Mouse (Mus musculus) large intestine, adult 2 months (tissue): ENCODE results near the gene H2-Ob. TPM values are rescaled to one million over a fixed set of nuclear protein-coding genes. Genes with fewer than 3 reads are reported as not detected.

ENCODE experiments used
- DNase-seq: peaks from one replicate; pipeline ENCODE4 v3.0.0-alpha.2; 2012; ENCODE audit warnings: low read depth, low spot score
- WGBS: fragments of 180-500 bp; shearing (Covaris S2); methylation state at CpG from one replicate; pipeline ENCODE4 v1.1.7; 2018; 5-methylcytosine and 5-hydroxymethylcytosine counted together
- polyA plus RNA-seq: library from polyadenylated mRNA; depleted of rRNA; stranded (reverse); fragments of >200 nt; gene quantifications from 2 replicates; pipeline ENCODE4 v1.2.3, GENCODE M21; 2012; rRNA removed

The H2-Ob gene
- polyA plus RNA-seq = 25.1 and 30.6 TPM in 2 replicates

DNA sequence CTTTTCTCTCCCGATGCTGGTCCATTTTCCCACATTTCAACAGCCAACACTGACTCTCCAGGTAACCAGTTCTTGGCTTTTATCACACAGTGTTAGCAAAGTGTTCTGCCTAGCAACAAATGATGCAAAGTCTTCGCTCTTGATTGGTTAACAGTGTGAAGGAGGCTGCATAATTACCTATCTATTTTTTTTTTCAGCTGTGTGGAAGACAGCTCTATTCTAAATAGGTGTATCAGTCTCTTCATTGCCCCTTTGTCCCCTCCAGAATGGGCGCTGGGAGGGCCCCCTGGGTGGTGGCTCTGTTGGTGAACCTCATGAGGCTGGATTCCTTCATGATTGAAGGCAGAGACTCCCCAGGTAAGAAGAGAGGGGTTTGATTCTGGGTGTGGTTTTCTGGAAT lies at the start of gene H2-Ob:
H2-Ob (plus strand) TSS at position 198 of the 400 bp plus-strand sequence.
- DNase-seq = no peak
- WGBS = 50% methylated on average over 3 of the region's 3 CpGs

DNA sequence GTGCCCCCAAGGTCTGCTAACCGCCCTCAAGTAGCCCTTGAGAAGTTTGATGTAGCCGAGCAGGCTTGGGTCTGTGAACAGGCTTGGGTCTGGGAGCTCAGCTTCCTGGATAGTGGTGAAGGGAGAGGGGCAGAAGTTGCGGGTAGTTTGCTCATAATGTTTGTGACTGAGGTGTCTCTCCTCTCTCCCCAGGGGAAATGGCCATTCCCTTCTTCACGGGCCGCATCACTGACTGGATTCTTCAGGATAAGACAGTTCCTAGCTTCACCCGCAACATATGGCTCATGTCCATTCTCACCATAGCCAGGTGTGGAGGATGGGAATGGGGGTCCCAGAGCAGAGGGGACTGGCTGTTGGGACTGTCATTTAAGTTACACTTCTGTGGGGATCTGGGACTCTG lies 49.7 kb upstream of the H2-Ob start:
- 83% methylated on average over 6 of the region's 6 CpGs for WGBS

DNA sequence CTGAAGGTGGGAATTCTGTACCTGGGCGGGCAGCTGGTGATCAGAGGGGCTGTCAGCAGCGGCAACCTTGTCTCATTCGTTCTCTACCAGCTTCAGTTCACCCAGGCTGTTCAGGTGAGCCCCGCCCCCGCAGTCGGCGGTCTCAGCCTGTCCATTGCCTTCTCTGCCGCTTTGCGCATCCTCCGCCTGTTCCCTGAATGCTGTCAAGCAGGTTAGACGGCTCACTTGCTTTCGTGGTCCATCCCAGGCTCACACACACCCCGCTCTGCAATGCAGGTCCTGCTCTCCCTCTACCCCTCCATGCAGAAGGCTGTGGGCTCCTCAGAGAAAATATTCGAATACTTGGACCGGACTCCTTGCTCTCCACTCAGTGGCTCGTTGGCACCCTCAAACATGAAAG lies 45.9 kb upstream of the H2-Ob start:
- WGBS = 40% methylated on average over 16 of the region's 16 CpGs
- DNase-seq = no peak

More for the DNA sequence above, 49.7 kb upstream of the H2-Ob start:
- DNase-seq = no peak

DNA sequence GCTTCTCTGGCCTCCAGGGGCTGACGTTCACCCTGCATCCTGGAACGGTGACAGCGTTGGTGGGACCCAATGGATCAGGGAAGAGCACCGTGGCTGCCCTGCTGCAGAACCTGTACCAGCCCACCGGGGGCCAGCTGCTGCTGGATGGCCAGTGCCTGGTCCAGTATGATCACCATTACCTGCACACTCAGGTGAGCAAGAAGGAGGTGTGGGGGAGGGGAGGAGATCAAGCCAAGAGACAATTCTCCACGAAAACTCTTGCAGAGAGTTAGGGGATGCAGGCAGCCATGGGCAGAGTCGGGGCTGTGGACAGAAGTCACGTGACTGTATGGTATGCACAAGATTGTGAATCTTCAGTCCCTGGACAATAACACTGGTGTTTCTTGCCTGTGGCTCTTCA lies 45.2 kb upstream of the H2-Ob start:
- WGBS = 71% methylated on average over 8 of the region's 8 CpGs
- no peak for DNase-seq

DNA sequence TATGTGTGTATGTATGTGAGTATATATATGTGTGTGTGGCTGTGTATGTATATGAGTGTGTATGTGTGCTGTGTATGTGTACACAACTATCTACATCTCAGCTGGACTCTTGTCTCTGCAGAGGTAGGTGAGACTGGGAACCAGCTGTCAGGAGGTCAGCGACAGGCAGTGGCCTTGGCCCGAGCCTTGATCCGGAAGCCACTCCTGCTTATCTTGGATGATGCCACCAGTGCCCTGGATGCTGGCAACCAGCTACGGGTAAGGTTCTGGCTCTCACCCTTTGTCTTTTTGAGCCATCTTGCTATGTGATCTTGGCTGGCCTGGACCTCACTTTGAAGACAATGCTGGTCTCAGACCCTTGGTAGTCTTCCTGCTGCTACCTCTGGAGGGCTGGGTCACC lies 44.0 kb upstream of the H2-Ob start:
- 97% methylated on average over 4 of the region's 4 CpGs for WGBS
- no peak for DNase-seq

- WGBS = 86% methylated on average over 12 of the region's 12 CpGs
These were observed 42.2 kb upstream of the H2-Ob start for GRCm38 (mm10) chr17:34196491-34196890.

GRCm38 (mm10) chr17:34196941-34197894 lies 41.5 kb upstream of the H2-Ob start, which contains the start of gene Psmb8:
Psmb8 (plus strand) TSS chr17:34197721.
- 15% methylated on average over 41 of the region's 41 CpGs for WGBS
- peak; percentile 88 for DNase-seq

More at GRCm38 (mm10) chr17:34196491-34196890, 42.2 kb upstream of the H2-Ob start:
- no peak for DNase-seq

- WGBS = 2% methylated on average over 32 of the region's 32 CpGs
- no peak for DNase-seq
These were observed 40.7 kb upstream of the H2-Ob start for GRCm38 (mm10) chr17:34197904-34198520.

GRCm38 (mm10) chr17:34198521-34198912 lies 40.2 kb upstream of the H2-Ob start:
- WGBS = 17% methylated on average over 11 of the region's 11 CpGs

DNA sequence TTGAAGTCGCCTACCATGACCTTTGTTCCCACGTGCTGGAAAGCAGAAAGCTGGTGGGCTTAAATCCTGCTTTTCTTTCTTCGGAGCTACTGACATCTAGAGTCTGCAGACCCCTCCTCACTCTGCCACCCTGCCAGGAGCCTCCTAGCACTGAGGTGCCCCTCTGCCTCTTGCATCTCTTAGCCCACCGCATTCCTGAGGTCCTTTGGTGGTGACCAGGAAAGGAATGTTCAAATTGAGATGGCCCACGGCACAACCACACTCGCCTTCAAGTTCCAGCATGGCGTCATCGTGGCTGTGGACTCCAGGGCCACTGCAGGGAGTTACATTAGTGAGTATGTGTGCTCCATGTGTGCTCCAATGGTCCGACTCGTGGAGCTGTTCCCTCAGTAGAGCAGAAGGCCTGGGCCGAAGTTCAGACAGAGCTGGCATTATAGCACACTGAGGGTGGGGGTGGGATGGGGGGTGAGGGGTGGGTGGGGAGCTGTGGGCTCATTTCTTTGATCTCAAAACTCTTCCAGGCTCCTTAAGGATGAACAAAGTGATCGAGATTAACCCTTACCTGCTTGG lies 39.6 kb upstream of the H2-Ob start:
- WGBS = 81% methylated on average over 12 of the region's 12 CpGs

More at GRCm38 (mm10) chr17:34198521-34198912, 40.2 kb upstream of the H2-Ob start:
- DNase-seq = no peak

DNA sequence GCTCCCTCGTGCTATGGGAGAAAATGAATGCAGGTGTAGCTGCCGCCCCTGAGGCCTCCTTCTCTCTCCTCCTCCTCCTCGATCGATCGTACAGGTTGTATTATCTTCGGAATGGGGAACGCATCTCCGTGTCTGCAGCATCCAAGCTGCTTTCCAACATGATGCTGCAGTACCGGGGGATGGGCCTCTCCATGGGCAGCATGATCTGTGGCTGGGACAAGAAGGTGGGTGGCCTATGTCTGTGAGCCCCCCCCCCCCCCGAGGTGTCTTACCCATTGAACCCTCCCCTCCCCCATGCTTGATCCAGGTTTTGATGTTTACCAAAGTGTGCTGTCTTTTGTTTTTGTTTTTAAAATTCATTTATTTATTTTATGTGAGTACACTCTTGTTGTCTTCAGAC lies 38.7 kb upstream of the H2-Ob start:
- WGBS = 91% methylated on average over 10 of the region's 10 CpGs
- no peak for DNase-seq

More for the DNA sequence above, 39.6 kb upstream of the H2-Ob start:
- no peak for DNase-seq

DNA sequence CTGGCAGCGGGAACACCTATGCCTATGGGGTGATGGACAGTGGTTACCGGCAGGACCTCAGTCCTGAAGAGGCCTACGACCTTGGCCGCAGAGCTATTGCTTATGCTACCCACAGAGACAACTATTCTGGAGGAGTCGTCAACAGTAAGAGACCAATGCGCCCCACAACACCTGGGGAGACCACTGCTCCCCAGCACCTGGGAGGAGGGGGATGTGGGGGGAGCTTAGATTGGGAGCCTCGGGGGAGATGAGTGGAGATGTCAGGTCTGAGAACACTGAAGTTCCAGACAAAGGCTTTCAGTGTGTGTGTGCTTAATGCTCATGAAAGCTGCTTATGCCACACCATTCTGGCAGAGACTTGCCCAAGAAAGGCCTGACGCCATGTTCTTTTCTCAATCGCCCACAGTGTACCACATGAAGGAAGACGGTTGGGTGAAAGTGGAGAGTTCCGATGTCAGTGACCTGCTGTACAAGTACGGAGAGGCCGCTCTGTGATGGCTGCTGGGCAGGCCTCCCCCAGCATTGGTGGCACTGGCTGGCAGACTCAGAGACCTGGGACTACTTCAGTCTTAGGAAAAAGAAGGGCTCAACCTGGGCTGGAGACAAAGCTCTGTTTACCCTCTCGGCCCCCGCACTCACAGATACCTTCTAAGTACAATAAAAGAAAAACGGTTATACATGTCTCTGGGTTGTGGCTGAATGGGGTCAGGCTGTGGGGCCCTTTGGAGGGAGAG lies 37.8 kb upstream of the H2-Ob start:
- WGBS = 82% methylated on average over 16 of the region's 16 CpGs
- no peak for DNase-seq

DNA sequence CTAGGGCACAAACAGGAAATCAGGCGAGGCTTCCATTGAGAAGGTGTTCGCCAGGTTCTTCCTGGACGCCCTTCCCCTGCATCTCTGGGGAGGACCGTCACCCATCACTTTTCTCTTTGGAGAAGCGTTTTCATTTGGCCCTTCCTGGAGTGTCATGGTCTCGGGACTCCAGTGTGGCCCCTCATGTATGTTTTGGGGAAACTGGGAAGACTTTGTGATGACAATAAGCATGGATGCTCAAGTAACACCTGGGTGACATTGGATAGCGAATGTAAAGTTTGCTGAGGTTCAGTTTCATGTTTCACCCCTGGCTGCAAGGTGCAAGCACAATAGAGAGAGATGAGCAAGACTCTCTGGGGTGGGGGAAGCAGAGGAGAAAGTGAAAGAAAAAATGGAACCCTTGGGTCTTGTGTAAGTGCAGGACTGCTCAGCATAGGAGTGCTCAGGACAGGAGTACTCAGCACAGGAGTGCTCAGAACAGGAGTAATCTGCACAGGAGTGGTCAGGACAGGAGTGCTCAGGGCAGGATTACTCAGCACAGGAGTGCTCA lies 37.1 kb upstream of the H2-Ob start:
- 76% methylated on average over 7 of the region's 7 CpGs for WGBS
- no peak for DNase-seq

DNA sequence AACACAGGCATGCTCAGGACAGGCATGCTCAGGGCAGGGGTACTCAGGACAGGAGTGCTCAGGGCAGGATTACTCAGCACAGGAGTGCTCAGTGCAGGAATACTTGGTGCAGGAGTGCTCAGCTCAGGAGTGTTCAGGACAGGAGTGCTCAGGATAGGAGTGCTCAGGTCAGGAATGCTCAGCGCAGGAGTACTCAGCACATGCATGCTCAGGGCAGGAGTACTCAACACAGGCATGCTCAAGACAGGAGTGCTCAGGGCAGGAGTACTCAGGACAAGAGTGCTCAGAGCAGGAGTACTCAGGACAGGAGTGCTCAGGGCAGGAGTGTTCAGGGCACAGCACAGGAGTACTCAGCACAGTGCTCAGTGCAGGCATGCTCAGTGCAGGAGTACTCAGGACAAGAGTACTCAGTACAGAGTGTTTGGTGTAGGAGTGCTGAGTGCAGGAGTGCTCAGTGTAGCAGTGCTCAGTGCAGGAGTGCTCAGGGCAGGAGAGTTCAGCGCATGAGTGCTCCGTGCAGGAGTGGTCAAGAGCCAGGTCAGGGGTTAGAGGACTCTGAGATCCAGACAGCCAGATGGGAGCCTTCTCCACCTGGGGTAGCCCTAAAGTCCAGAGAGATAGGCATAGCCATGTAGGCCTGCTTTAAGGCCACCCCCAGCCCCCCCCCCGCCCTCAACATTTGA lies 35.8 kb upstream of the H2-Ob start:
- 93% methylated on average over 4 of the region's 4 CpGs for WGBS
- no peak for DNase-seq

DNA sequence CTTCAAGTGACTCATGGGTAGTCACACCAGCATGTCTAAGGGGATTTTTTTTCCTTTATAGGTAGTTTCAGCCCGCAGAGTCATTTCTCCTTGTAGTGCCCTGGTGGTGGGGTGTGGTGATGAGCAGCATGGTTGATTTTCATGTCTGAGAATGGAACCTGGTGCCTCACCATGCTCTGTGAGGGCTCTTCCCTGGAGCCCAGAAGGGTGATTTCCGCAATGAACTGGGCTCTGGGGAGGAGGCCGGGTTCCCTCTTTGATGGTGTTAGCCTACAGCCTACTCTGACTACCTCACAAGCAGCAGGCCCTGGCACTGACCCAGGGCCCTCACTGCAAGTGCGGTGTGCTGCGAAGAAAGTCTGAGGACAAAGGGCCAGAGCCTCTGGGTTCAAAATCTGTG lies 35.3 kb upstream of the H2-Ob start, which contains the start of gene Tap2:
Tap2 (plus strand) TSS at position 84 of the 400 bp plus-strand sequence.
- no peak for DNase-seq
- WGBS = 79% methylated on average over 5 of the region's 5 CpGs

DNA sequence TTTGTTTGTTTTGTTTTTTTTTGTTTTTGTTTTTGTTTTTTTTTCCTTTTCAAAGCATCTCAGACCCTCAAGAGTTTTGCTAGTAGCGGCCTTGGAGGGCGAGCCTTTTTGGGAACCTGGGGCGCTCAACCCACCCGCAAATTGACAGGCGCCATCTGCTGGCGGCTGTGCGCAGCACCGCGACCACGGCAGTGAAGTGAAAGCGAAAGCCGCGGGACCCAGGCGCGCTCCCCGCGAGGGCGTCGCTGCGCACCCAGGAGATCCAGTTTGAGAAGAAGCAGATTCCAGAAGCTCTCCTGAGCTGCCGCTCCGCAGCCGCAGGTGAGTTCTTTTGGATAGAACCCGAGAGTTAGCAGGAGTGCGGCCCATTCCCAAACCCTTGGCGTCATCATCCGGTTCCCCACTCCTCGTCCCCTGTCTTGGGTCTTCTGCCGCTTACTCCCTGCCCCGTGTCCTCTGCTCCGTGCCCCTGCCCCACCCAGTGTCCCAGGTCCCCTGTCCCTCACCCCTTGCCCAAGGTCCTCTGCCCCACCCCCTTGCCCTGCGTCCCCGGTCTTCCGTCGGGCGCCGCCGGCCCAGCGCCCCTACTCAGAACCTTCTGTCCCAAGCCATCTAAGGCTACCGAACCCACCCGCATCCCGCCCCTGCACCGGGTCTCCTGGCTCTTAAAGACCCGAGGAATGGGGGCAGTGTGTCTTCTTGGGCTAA lies 34.2 kb upstream of the H2-Ob start:
- DNase-seq = no peak
- WGBS = under 1% methylated on average over 44 of the region's 44 CpGs

DNA sequence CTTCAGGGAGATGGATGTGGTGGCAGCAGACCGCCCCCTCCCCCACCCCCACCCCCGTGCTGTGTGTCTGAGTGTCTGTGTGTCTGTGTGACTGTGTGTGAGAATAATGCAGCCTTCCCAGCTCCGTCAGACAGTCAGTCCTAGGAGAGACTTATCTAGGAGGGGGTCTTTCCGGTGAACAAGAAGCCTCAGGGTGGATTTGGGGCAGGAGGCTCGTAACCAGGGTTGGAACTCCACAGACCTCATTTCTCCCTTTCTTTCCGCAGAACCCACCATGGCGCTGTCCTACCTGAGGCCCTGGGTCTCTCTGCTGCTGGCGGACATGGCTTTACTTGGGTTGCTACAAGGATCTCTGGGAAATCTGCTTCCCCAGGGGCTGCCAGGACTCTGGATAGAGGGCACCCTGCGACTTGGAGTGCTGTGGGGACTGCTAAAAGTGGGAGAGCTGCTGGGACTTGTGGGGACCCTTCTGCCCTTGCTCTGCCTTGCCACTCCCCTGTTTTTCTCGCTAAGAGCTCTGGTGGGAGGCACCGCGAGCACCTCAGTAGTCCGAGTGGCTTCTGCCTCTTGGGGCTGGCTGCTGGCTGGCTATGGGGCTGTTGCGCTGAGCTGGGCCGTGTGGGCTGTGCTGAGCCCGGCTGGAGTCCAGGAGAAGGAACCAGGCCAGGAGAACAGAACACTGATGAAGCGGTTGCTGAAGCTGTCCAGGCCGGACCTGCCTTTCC lies 33.5 kb upstream of the H2-Ob start:
- WGBS = 41% methylated on average over 18 of the region's 18 CpGs

More for the DNA sequence above, 33.5 kb upstream of the H2-Ob start:
- no peak for DNase-seq
